Mouse (Mus musculus) forebrain, embryonic 10.5 days (tissue): Measurements from ENCODE around the gene Lin7c. TPM values are rescaled to one million over a fixed set of nuclear protein-coding genes. Genes with fewer than 3 reads are reported as not detected.

Source experiments
- DNase-seq: peaks from one replicate; pipeline ENCODE4 v3.0.0-alpha.2; 2017; ENCODE audit warnings: low spot score; ENCODE audit errors: extremely low spot score
- H3K27ac ChIP-seq: fragments of 300-500 bp; sonication (generic); 2 replicates; pipeline ENCODE4 v1.5.1; 2016; ENCODE audit warnings: mild to moderate bottlenecking
- H3K27me3 ChIP-seq: fragments of 300-500 bp; sonication (generic); 2 replicates; pipeline ENCODE4 v1.6.1; 2016; ENCODE audit warnings: mild to moderate bottlenecking; ENCODE audit not compliant: poor library complexity, severe bottlenecking
- H3K36me3 ChIP-seq: fragments of 300-500 bp; sonication (generic); replicated peaks from 2 replicates; pipeline ENCODE4 v1.6.1; 2016; ENCODE audit warnings: mild to moderate bottlenecking, moderate library complexity
- H3K4me1 ChIP-seq: fragments of 300-500 bp; sonication (generic); 2 replicates; pipeline ENCODE4 v1.6.1; 2016
- H3K4me3 ChIP-seq: fragments of 300-500 bp; sonication (generic); 2 replicates; pipeline ENCODE4 v1.5.1; 2016; ENCODE audit warnings: mild to moderate bottlenecking, moderate library complexity
- H3K9me3 ChIP-seq: fragments of 300-500 bp; sonication (generic); 2 replicates; pipeline ENCODE4 v1.6.1; 2016; ENCODE audit warnings: mild to moderate bottlenecking, moderate library complexity
- WGBS: fragments of 180-500 bp; shearing (Covaris S2); methylation state at CpG from one replicate; pipeline ENCODE4 v1.1.7; 2016; 5-methylcytosine and 5-hydroxymethylcytosine counted together
- polyA plus RNA-seq: library from polyadenylated mRNA; unstranded; fragments of >200 nt; fragmentation: Nextera tagmentation; extraction: Ambion mirVana; gene quantifications from 2 replicates; pipeline ENCODE4 v1.2.1, GENCODE M21; 2016

The Lin7c gene
- polyA plus RNA-seq, 1 experiment from 2014 or later = 90.6 TPM

DNA sequence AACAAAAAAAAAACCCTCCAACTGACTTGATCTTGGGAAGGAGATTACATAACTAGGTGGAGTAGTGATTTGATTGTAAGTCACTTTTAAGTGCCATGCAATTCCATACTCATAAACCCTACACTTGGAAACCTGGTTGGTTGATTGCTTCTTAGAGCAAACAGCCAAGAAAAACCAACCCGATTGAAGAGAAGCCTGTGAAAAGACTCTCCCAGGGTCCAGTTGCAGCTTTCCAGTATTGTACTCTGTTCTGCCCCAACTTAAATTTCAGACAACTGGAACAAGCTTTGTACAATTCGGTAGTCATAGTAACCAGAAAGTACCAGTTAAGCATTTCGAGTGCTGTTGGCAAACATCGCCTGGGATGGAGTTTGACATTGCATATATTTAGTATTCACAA lies 818 bp downstream of the Lin7c start:
- Histone ChIP-seq H3K36me3 (peaks cover 24% of the 10 kb centered on the region), H3K27ac (peak overlapping the region; percentile 97), H3K9me3 (no peaks in the 10 kb centered on the region), H3K4me1 (peaks cover 15% of the 10 kb centered on the region), H3K27me3 (no peaks in the 10 kb centered on the region), H3K4me3 (peak overlapping the region; percentile 94)
- WGBS = 44% methylated on average over 4 of the region's 4 CpGs
- DNase-seq = no peak

- Histone ChIP-seq H3K4me1 (peaks cover 15% of the 10 kb centered on the region), H3K9me3 (no peaks in the 10 kb centered on the region), H3K27ac (no peak overlapping the region), H3K36me3 (peaks cover 72% of the 10 kb centered on the region), H3K4me3 (no peak overlapping the region), H3K27me3 (no peaks in the 10 kb centered on the region)
- no peak for DNase-seq
- WGBS = 88% methylated on average over 7 of the region's 7 CpGs
These were observed 5.7 kb downstream of the Lin7c start for GRCm38 (mm10) chr2:109896311-109896710.

DNA sequence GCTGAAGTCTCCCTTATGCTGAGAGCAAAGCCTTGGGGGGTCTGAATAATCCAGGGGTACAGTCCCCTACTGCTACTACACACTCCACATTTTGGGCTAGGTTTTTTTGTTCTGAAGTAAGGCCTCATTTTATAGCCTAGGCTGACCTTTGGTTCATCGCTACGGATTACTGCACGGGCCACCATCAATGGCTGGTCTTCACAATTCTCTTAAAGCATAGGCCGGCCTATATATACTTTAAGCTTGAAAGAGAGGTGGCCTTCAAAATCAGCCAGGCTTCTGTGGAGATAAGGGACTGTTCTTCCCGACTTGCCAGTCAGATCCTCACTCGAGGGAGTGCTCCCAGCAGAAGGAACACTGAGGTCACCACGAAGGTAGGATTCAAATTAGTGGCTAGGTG lies 12.2 kb downstream of the Lin7c start:
- peaks cover 4% of the 10 kb centered on the region; the same call in 1 of the 2 replicates for H3K9me3 ChIP-seq
- peaks cover 46% of the 10 kb centered on the region for H3K36me3 ChIP-seq
- H3K4me1 ChIP-seq = no peaks in the 10 kb centered on the region
- DNase-seq = no peak
- no peak overlapping the region for H3K4me3 ChIP-seq
- H3K27me3 ChIP-seq = peaks cover 8% of the 10 kb centered on the region
- WGBS = 81% methylated on average over 7 of the region's 7 CpGs
- H3K27ac ChIP-seq = no peak overlapping the region

DNA sequence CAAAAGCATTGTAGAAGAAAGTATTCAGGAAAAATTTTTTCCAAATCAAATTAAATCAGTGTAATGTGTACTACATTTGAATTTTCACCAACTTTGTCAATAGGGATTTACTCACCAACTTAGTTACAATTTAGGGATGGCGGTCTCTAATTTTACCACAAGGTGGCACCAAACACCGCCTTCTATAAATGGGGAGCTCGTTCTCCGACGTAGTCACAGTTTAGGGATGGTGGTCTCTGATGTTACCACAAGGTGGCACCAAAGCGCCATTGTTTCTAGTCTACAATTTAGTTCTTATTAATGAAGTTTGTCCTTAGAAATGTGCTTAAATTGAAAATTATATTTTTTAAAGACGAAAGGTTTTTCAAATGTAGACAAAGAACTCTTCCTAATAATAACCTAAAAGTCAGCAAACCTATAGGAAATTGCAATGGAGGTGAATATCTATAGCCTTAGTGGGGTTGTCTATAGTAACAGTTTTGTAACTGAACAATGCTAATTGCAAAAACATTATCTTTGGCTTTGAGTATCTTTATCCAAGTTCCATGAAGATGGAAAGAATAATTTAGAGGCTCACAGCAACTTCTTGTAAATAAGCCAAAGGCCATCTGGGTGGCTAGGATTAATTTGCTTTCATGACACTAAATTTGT lies 13.6 kb downstream of the Lin7c start:
- peak; percentile 83 for DNase-seq
- H3K4me1 ChIP-seq = no peaks in the 10 kb centered on the region
- H3K27ac ChIP-seq = no peak overlapping the region
- peaks cover 13% of the 10 kb centered on the region for H3K27me3 ChIP-seq
- WGBS = under 1% methylated on average over 7 of the region's 7 CpGs
- H3K9me3 ChIP-seq = peaks cover 4% of the 10 kb centered on the region; the same call in 1 of the 2 replicates
- H3K4me3 ChIP-seq = no peak overlapping the region
- H3K36me3 ChIP-seq = peaks cover 32% of the 10 kb centered on the region

- DNase-seq = no peak
- Histone ChIP-seq H3K4me3 (no peak overlapping the region), H3K27ac (no peak overlapping the region), H3K27me3 (peaks cover 23% of the 10 kb centered on the region), H3K9me3 (peaks cover 17% of the 10 kb centered on the region), H3K4me1 (no peaks in the 10 kb centered on the region), H3K36me3 (no peaks in the 10 kb centered on the region)
- WGBS = 81% methylated on average over 2 of the region's 2 CpGs
These were observed 18.5 kb downstream of the Lin7c start for GRCm38 (mm10) chr2:109909122-109909521.

DNA sequence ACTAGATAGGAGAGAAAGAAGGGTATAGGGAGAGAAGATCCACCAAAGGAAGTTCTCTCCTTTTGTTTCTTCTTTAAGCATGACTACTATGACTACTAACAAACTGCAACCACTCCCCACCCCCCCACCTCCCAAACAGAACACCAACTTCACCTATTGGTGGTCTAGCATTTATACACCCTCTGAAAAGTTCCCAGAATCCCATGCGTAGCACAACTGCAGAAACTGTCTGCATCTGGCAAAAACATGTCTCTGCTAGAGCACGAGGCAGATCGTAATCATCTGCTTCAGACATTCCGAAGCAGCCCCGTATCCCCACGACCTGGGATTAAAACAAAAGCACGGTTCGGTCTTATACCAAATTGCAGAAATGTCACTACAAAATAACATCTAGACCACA lies 21.6 kb downstream of the Lin7c start:
- Histone ChIP-seq H3K27ac (no peak overlapping the region), H3K4me3 (no peak overlapping the region), H3K27me3 (peaks cover 28% of the 10 kb centered on the region; the same call in 1 of the 2 replicates), H3K9me3 (peaks cover 14% of the 10 kb centered on the region), H3K4me1 (peaks cover 7% of the 10 kb centered on the region), H3K36me3 (no peaks in the 10 kb centered on the region)
- WGBS = 91% methylated on average over 8 of the region's 8 CpGs
- no peak for DNase-seq

GRCm38 (mm10) chr2:109912766-109913165 lies 22.1 kb downstream of the Lin7c start:
- no peak overlapping the region for H3K4me3 ChIP-seq
- H3K4me1 ChIP-seq = peaks cover 10% of the 10 kb centered on the region
- WGBS = 88% methylated on average over 12 of the region's 12 CpGs
- no peak for DNase-seq
- H3K9me3 ChIP-seq = peaks cover 14% of the 10 kb centered on the region
- H3K27me3 ChIP-seq = peaks cover 28% of the 10 kb centered on the region; the same call in 1 of the 2 replicates
- H3K36me3 ChIP-seq = no peaks in the 10 kb centered on the region
- H3K27ac ChIP-seq = no peak overlapping the region

DNA sequence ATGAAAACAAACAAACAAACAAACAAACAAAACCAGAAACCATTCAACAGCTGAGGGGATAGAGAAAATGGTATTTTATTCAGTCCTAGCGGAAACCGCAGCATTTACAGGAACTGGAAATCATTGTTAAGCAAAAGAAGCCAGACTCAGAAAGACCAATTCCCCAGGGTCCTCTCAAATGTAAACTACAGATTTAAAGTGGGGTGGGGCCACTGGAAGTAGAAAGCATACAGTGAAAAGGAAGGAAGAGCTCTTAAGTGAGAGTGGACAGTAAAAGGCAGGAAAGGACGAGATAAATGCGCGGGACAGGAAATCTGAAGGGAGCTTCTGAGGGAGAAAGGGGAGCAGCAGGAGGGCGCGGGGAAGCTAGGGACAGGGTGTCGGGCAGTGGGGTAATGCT lies 22.6 kb downstream of the Lin7c start:
- Histone ChIP-seq H3K27ac (no peak overlapping the region), H3K4me3 (no peak overlapping the region), H3K9me3 (peaks cover 14% of the 10 kb centered on the region), H3K27me3 (peaks cover 25% of the 10 kb centered on the region; the same call in 1 of the 2 replicates), H3K36me3 (no peaks in the 10 kb centered on the region), H3K4me1 (peaks cover 14% of the 10 kb centered on the region)
- WGBS = 64% methylated on average over 8 of the region's 8 CpGs
- no peak for DNase-seq

DNA sequence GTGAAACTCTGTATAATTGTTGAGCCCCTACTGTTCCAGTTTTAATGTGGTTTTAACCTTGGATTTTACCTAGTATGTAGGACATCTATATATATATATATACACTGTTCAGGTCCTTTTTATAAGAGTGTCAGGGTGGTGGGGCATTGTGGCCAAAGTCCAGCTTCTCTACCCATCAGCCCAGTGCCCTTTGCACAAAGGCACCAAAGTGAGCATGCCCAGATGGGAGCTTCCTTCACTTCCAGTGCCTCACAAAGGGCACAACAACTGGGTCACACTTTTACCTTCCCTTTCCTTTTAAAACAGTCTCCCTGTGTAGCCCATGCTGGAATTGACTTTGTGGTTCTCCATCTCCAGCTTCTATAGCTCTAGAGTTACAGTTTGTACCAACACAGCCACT lies 23.9 kb downstream of the Lin7c start:
- Histone ChIP-seq H3K4me3 (no peak overlapping the region), H3K36me3 (no peaks in the 10 kb centered on the region), H3K27ac (no peak overlapping the region), H3K4me1 (peaks cover 28% of the 10 kb centered on the region), H3K27me3 (peaks cover 37% of the 10 kb centered on the region), H3K9me3 (peaks cover 14% of the 10 kb centered on the region)
- no peak for DNase-seq

- Histone ChIP-seq H3K9me3 (peaks cover 5% of the 10 kb centered on the region), H3K4me1 (peaks cover 39% of the 10 kb centered on the region), H3K36me3 (no peaks in the 10 kb centered on the region), H3K4me3 (peak overlapping the region; percentile 85), H3K27ac (peak overlapping the region; percentile 94; the same call in 1 of the 2 replicates), H3K27me3 (peaks cover 60% of the 10 kb centered on the region)
- under 1% methylated on average over 11 of the region's 11 CpGs for WGBS
- no peak for DNase-seq
These were observed 26.3 kb downstream of the Lin7c start for GRCm38 (mm10) chr2:109916782-109917495.

DNA sequence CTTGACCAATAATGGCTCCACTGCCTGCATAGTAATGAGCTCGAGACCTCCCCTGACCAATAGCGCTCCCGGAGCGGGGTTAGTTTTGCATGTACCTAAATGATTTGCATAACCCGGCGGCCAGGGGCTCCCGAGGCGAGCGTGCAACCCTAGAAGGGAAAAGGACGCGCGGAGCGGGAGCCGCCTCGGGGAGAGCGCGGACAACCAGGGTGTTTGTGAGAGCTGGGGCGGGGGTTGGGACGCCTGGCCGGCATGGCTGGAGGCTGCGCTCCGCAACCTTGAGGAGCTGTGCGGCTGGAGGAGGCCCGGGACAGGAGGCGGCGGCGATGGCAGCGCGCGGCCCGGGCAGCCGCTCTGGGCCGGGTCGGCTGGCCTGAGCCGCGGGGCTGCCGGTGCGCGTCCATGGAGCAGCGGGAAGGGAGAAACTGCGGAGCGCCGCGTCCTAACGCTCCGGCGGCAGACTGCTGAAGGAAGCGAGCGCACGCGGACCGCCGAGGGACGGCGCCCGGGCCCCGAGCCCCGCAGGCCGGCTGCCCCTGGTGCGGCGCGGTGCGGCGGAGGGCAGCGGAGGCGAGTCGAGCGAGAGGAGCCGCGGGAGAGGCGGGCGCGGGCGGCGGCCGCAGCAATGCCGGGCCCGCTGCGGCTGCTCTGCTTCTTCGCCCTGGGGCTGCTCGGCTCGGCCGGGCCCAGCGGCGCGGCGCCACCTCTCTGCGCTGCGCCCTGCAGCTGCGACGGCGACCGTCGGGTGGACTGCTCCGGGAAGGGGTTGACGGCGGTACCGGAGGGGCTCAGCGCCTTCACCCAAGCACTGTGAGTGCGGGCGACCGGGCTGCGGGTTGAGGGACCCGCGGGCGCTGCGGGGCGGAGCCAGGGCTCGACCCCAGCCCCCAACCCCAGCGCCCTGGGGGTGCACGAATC lies 27.1 kb downstream of the Lin7c start, which contains the start of gene Lgr4:
Gene Lgr4, plus strand, starts transcription at position 152 of the 918 bp plus-strand sequence.
- peak; percentile 96 for DNase-seq
- Histone ChIP-seq H3K27me3 (peaks cover 64% of the 10 kb centered on the region), H3K9me3 (no peaks in the 10 kb centered on the region)

DNA sequence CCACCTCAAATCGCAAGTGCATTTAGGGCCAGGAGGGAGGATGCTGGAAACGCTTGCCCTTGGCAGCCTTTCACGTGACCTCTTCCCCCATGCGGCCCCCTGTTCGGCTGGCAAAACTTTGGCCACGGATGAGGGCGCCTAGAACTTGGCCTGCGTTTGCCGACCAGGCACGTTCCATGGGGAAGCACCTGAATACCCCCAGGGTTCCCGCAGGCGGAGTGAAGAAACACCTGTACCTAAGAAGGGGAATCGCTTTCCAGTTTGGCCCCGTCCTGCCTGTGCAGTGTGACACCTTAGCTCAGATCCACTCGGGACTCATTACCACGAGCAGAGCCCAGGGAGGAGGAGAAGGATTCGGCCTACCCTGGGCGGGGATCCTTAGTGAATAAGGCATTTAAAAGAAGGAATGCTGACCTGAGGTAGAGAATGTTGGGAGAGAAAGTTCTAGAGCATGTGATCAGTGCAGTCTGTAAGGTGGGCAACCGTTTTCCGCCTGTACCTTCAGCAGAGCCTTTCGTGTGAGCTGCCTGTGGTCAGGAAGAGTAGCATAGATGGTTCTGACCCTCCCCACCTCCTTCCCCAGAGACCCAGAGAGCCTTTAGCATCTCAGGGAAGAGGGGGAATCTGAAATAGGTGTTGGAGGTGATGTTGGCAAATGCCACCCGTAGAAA lies 28.1 kb downstream of the Lin7c start:
- Histone ChIP-seq H3K4me1 (peaks cover 39% of the 10 kb centered on the region), H3K27me3 (peaks cover 62% of the 10 kb centered on the region), H3K27ac (peak overlapping the region; percentile 94), H3K4me3 (peak overlapping the region; percentile 85), H3K36me3 (no peaks in the 10 kb centered on the region), H3K9me3 (no peaks in the 10 kb centered on the region)
- whole genome bisulfite sequencing = 5% methylated on average over 22 of the region's 22 CpGs
- DNase-seq = no peak

More for the DNA sequence above, 27.1 kb downstream of the Lin7c start, which contains the start of gene Lgr4:
- peak within 1 kb of the TSS; percentile 94 for H3K27ac ChIP-seq
- under 1% methylated on average over 109 of the region's 111 CpGs for WGBS
- H3K4me1 ChIP-seq = peaks cover 39% of the 10 kb centered on the region
- no peaks in the 10 kb centered on the region for H3K36me3 ChIP-seq
- H3K4me3 ChIP-seq = peak within 1 kb of the TSS; percentile 85
